Mouse (Mus musculus): ENCODE data around the gene Sap30bp.

Gene Sap30bp

GRCm38 (mm10) chr11:115904956-115905790, 27.9 kb upstream of the Sap30bp start:
- DNase-seq (ENCODE audit: inconsistent ontology term): no peak

- DNase-seq (ENCODE audit: inconsistent ontology term): no peak
These were observed 27.0 kb upstream of the Sap30bp start for GRCm38 (mm10) chr11:115906116-115906515.

DNA sequence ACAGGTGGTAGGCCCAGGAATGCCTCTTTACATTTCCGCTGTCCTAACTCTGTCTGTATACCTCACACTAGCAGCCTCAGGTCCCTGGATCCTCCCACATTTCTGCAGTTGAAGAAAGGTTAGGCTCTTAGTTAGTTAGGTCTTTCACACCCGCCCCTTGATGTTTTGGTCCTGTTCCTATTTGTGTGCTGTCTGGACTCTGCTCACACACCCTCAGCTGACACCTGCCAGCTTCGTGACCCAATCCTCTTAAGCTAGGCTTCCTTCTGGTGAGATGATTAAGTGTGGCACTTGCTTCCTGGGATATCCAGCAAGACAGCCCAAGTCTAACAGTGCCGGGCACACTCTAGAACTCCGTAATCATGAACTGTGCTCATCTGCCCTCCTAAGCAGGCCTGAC, 26.6 kb upstream of the Sap30bp start:
- DNase-seq (ENCODE audit: inconsistent ontology term): no peak

- DNase-seq (ENCODE audit: inconsistent ontology term): no peak
These were observed 21.9 kb upstream of the Sap30bp start for GRCm38 (mm10) chr11:115911134-115911561.

GRCm38 (mm10) chr11:115911632-115912376, 21.3 kb upstream of the Sap30bp start, which contains the start of gene Smim6:
Smim6 (plus strand) TSS chr11:115912017.
- no peak for DNase-seq (ENCODE audit: inconsistent ontology term)

DNA sequence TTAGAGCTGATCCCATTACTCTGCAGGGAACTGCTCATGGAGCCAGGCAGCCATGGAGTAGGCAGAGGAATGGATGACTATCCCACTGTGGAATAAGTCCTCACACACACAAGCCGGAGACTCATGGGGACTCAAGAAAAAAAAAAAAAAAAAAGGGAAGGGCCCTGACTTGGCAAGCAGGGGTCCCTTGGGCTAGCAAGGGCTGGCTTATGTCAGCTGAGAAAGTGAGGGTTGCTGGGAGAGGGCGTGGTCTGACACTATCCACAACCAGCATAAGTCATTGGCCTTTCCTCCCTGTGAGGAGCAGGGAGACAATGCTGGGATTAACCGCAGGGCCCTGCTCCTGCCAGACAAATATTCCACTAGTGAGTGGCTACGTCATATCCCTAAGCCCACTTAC, 16.5 kb upstream of the Sap30bp start:
- no peak for DNase-seq (ENCODE audit: inconsistent ontology term)

GRCm38 (mm10) chr11:115918637-115919036, 14.4 kb upstream of the Sap30bp start:
- no peak for DNase-seq (ENCODE audit: inconsistent ontology term)

DNA sequence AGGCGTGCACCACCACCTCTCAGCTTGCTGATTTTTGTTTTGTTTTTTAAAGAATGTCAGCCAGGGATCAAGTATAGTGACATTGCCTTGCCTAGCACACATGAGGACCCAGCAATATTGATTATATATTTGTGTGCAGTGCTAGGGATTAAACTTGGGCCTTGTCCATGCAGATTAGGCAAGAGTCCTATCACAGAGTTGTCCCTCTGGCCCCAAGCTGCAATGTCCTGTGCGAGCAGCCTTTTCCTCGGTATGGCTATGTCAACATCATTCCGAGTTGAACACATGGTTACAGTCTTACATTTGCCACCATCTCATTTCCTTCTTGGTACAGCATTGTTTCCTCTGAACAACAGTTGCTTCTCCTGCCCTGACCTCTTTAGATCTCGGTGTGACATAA, 14.0 kb upstream of the Sap30bp start:
- DNase-seq (ENCODE audit: inconsistent ontology term): no peak

- no peak for DNase-seq (ENCODE audit: inconsistent ontology term)
These were observed 12.8 kb upstream of the Sap30bp start for GRCm38 (mm10) chr11:115920110-115920818.

GRCm38 (mm10) chr11:115921986-115922385, 11.1 kb upstream of the Sap30bp start:
- DNase-seq (ENCODE audit: inconsistent ontology term): no peak

DNA sequence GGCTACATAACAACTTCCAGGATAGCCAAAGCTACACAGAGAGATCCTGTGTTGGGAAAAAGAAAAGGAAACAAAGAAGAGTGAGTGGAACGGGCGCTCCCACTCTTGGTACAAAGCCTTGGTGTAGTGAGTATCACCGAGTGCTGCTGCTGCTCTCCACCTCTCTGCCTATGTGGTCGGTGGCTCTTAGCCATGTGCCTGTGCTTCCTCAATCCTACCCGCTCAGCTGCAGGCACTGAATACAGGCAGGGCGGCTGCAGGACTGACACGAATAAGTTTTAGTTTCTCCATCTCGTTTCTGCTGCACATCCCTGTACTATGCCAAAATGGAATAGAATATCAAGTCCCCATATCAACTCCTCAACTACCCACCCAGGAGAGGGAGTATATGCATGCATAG, 4.1 kb upstream of the Sap30bp start:
- no peak for DNase-seq (ENCODE audit: inconsistent ontology term)

- no peak for DNase-seq (ENCODE audit: inconsistent ontology term)
These were observed 3.3 kb upstream of the Sap30bp start for GRCm38 (mm10) chr11:115929818-115930217.

GRCm38 (mm10) chr11:115931235-115931634, 1.8 kb upstream of the Sap30bp start:
- no peak for DNase-seq (ENCODE audit: inconsistent ontology term)

DNA sequence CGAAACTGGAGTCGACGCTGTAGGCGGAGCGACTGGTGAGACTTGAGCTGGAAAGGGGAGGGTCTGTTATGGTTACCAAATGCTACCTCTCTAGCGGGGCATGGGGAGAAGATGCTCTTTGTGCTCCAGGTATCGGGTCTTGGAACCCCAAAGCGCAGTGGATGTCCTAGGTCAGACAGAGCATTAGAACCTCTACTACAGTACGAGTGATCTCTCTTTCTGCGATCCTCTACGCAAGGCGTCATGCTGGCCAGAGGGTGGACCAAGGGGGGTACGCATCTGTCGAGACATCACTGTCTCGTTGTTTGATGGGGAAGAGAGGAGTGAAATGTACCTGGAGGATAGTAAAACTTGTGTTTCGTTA, 647 bp downstream of the Sap30bp start:
- no peak for DNase-seq (ENCODE audit: inconsistent ontology term)

DNA sequence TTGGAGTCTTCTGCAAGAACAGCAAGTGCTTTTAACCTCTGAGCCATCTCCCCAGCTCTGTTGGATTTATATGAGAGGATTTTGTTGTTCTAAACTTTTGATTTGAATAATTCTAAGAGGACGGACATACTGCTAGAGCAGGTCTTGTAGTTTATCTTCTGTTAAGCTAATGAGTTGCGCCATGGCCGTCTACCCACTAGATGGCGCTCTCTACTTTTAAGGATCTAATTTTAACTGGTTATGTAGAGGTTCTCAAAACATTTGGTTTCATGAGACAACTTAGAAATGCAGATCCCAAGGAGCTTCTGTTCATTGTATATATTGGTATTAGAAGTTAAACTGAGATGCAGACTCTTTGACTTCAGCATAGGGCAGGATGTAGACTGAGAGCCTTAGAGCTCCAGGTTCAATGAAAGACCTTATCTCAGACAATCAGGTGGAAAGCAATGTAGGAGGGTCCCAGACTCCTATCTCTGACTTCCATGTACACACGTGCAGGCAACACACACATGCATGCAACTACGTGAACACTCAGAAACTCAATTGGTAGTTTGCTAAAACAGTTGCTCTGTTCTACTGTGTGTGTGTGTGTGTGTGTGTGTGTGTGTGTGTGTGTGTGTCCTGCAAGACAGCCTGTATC, 6.7 kb downstream of the Sap30bp start:
- DNase-seq (ENCODE audit: inconsistent ontology term): no peak

GRCm38 (mm10) chr11:115941980-115942379, 8.9 kb downstream of the Sap30bp start:
- DNase-seq (ENCODE audit: inconsistent ontology term): no peak

- DNase-seq (ENCODE audit: inconsistent ontology term): no peak
These were observed 12.2 kb downstream of the Sap30bp start for GRCm38 (mm10) chr11:115945247-115945646.

DNA sequence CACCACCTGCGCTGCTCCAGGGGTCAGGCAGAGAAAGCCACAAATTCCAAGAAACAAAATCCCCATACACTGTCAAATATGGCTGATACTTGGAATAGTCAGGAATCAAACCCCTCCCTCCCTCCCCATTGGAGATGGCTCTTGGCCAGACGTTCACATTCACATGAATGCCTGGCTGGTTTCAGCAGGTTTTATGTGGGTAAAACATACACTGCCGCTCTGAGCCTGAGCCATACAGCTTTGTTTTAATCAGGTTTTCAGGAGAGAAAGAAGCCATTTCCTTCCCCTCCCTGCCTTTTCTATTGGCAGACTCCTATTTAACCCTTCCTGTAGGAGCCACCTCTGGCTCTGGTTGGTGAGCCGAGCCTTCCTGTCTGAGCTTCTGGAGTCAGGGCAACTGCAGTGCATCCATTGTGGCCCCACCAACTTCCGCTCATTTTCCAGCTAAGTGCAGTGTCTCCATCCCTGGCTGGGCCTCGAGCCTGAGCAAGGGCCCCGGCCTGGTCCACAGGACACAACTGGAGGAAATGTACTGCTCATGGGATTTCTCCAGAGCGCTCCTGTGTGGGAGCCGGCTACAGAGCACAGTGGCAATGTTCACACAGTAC, 13.2 kb downstream of the Sap30bp start:
- DNase-seq (ENCODE audit: inconsistent ontology term): no peak

DNA sequence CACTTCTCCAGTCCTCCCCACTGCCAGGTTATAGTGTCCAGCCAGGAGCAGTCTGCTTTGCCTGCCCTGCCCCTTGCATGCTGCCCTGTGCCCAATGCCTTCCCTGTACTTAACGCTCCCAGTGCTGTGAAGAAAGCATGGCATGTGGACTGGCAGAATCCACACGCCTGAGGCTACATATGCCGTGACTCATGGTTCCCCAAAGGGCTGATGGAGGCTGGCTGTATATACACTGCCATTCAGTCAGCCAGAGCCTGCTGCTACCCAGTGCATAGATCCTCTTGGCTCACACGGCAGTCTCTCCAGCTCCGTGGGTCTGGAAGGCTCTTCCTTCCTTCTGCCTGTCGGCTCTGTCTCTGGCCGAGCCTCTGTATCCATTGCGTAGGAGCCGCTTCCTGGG, 15.2 kb downstream of the Sap30bp start:
- no peak for DNase-seq (ENCODE audit: inconsistent ontology term)

DNA sequence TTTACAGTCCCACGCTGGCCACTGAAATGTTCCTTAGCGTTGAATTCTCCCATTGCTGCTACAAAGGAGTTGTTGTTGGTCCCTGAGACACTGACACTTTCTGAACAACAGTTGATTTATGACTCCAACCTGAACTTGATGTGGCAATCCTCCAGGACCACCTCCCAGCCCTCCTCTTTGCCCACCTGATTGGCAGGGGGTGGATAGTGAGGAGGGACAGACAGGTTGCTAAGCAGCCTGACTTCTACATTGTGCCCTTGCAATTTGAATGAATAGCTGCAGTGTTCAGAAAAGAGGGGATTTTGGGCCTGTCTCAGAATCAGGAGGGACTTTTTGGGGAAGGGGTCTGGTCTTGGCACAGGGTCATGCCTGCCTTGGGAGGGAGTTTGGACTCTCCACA, 17.6 kb downstream of the Sap30bp start:
- DNase-seq (ENCODE audit: inconsistent ontology term): no peak

GRCm38 (mm10) chr11:115954712-115955111, 21.6 kb downstream of the Sap30bp start:
- no peak for DNase-seq (ENCODE audit: inconsistent ontology term)

All from Muller cell, postnatal 12 days (primary cell).